In the genomic region with DNA sequence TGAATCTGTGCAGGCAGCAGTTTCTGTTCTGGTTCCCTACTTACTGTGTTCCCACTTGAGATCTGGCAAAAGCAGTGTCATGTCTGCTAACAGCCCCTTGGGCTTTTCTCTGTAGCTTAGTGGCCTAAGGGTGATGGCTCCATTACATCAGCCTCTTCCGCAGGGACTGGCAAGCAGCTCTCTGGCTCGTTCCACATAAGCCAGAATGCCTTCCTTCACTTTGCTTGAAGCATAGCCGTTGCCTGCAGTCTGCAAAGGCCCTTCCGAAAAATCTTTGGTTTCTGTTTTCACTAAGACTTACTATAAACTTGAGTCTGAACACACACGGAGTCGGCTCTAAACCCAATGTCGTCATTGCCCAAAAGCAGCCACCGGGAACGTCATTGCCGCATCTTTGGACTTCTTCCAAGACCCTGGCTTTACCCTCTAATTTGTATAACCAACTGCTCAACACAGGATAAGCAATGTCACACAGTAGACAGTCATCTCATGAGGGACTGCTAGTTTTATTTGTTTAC, we compare ENCODE assay signal across 8 mouse cellular contexts.
DNase-seq lines count a peak whose midpoint lies in the region; ATAC-seq and TF ChIP-seq lines count a peak whose summit lies in the region.
"Had no signal": no experiment of that assay in that cellular context is flagged by ENCODE, and none has a peak within 500 bp of the region (broad histone marks: within the 10 kb centered on the region; RNA-seq: fewer than 3 reads in every experiment).

No protein-coding gene starts in this region.

- no peak overlapping the region; the same call in 1 of the 2 replicates for H3K27ac ChIP-seq in heart, adult 2 months
- 0 out of 2 replicates have a peak overlapping the region, but pooled peaks have one; percentile 5 for H3K27ac ChIP-seq in embryonic fibroblast, embryonic 13.5 days (ENCODE audit: insufficient read depth, low read length)
- H3K27ac ChIP-seq: liver, embryonic 12.5 days had no signal

- H3K79me2 ChIP-seq in heart, adult 2 months (replicated peaks; ENCODE audit: control insufficient read depth, insufficient read depth, low read length), result no peaks in the 10 kb centered on the region

- no peaks in the 10 kb centered on the region for H3K27me3 ChIP-seq in heart, adult 2 months (ENCODE audit: control insufficient read depth, insufficient read depth, low read length)
- H3K27me3 ChIP-seq: liver, embryonic 12.5 days had no signal

- H3K4me3 ChIP-seq in heart, adult 2 months, result no peak overlapping the region
- H3K4me3 ChIP-seq in embryonic fibroblast, embryonic 13.5 days (ENCODE audit: insufficient read depth, low read length), result no peak overlapping the region
- H3K4me3 ChIP-seq: liver, embryonic 12.5 days had no signal

- 73% methylated on average over 10 of the region's 10 CpGs for WGBS in heart, adult 2 months

- ATAC-seq in erythroblast, adult 5-6 weeks (replicated peaks; ENCODE audit: low FRiP score, poor library complexity, severe bottlenecking), result no peak
- ATAC-seq: liver, embryonic 12.5 days had no signal

- DNase-seq in heart, adult 2 months, result peak; percentile 22 to 24
- DNase-seq in heart, postnatal 25 days (ENCODE audit: low spot score), result no peak
- peak; percentile 52 for DNase-seq in brain, embryonic 14.5 days (ENCODE audit: low read depth)
- peak; percentile 51 to 55 for DNase-seq in lung, postnatal 4 days
- no peak for DNase-seq in left cerebral cortex, adult 18-20 months (ENCODE audit: low spot score in 2 of 2)

- no peak for TF ChIP-seq POLR2A in heart, adult 2 months (IDR thresholded peaks at IDR 0.05; ENCODE audit: insufficient read depth, low read depth, low read length)
- TF ChIP-seq POLR2A in brain, embryonic 14.5 days (IDR thresholded peaks at IDR 0.05; ENCODE audit: borderline replicate concordance, extremely low read depth, insufficient read depth, insufficient read length, poor library complexity, severe bottlenecking), result no peak
- no peak for TF ChIP-seq POLR2A in embryonic fibroblast, embryonic 13.5 days (IDR thresholded peaks at IDR 0.05; ENCODE audit: low read depth, low read length)

- TF ChIP-seq CTCF in heart, adult 2 months (IDR thresholded peaks at IDR 0.05), result no peak
- TF ChIP-seq CTCF in brain, embryonic 14.5 days (IDR thresholded peaks at IDR 0.05; ENCODE audit: borderline replicate concordance, extremely low read depth, insufficient read depth, insufficient read length), result no peak
- TF ChIP-seq CTCF in embryonic fibroblast, embryonic 13.5 days (IDR thresholded peaks at IDR 0.05; ENCODE audit: borderline replicate concordance, insufficient read depth, low read length), result no peak

- intact Hi-C loops in heart, adult 2 months (cut with DNase I), result no loop called here
- intact Hi-C loops in heart, postnatal 25 days (cut with DNase I), result no loop called here

- H3K9ac ChIP-seq in heart, adult 2 months (ENCODE audit: low read depth, low read length), result no peak overlapping the region
- H3K9ac ChIP-seq: liver, embryonic 12.5 days had no signal

- no peak for TF ChIP-seq EP300 in heart, adult 2 months (IDR thresholded peaks at IDR 0.05; ENCODE audit: insufficient read depth, low read depth, low read length)

- no peaks in the 10 kb centered on the region for H3K4me1 ChIP-seq in heart, adult 2 months (ENCODE audit: control insufficient read depth, insufficient read depth, low read length)
- H3K4me1 ChIP-seq in embryonic fibroblast, embryonic 13.5 days (ENCODE audit: control insufficient read depth, insufficient read depth, low read length), result no peaks in the 10 kb centered on the region
- H3K4me1 ChIP-seq: liver, embryonic 12.5 days had no signal

- H3K36me3 ChIP-seq in heart, adult 2 months (ENCODE audit: control insufficient read depth, insufficient read depth, low read length), result no peaks in the 10 kb centered on the region
- H3K36me3 ChIP-seq: liver, embryonic 12.5 days had no signal

Comparison
In these comparisons a context has a peak if more than half of its experiments do, and no peak if none do; other contexts are left out.
1. DNase-seq: peak in heart, adult 2 months (2 of 2), brain, embryonic 14.5 days (single experiment) and lung, postnatal 4 days (2 of 2); none in heart, postnatal 25 days (single experiment) and left cerebral cortex, adult 18-20 months (0 of 2).